8 mouse cellular contexts compared by ENCODE assay signal in the genomic region with DNA sequence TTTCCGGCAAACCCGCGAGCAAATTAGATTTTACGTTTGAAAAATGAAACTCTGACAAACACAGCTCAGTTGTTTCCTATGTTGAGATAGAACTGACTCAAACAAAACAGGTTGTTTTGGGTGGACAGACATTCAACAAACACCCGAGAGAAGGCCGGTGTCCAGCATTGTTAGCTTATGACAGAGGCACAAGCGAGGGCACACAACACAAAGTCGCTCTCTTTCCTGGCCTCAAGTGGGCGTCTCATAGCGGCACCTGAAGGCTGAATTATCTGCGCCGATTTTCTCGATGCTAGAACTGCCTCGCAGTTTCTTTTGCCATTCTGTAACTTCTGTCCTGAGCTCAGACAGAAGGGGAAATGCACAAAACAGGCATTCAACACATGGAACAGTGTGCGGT. TPM values are rescaled to one million over a fixed set of nuclear protein-coding genes. Genes with fewer than 3 reads are reported as not detected.
DNase-seq lines count a peak whose midpoint lies in the region; ATAC-seq and TF ChIP-seq lines count a peak whose summit lies in the region.

No protein-coding gene starts in this region.

- H3K4me3 ChIP-seq in forebrain, embryonic 16.5 days (replicated peaks; ENCODE audit: low read length), result peak overlapping the region; percentile 82
- peak overlapping the region; percentile 86 for H3K4me3 ChIP-seq in lung, postnatal 0 days (ENCODE audit: low read depth, low read length)

- peaks cover 9% of the 10 kb centered on the region; the same call in 1 of the 2 replicates for H3K27me3 ChIP-seq in forebrain, embryonic 16.5 days (replicated peaks; ENCODE audit: control insufficient read depth, insufficient read depth, low read length)
- H3K27me3 ChIP-seq in lung, postnatal 0 days (replicated peaks; ENCODE audit: insufficient read depth, low read length), result no peaks in the 10 kb centered on the region

- no peak overlapping the region for H3K27ac ChIP-seq in forebrain, embryonic 16.5 days (ENCODE audit: low read length)
- 0 out of 2 replicates have a peak overlapping the region, but pooled peaks have one; percentile 88 for H3K27ac ChIP-seq in lung, postnatal 0 days (ENCODE audit: low read length)

- WGBS in forebrain, embryonic 16.5 days, result under 1% methylated on average over 15 of the region's 15 CpGs
- 3% methylated on average over 15 of the region's 15 CpGs for WGBS in lung, postnatal 0 days

- no peaks in the 10 kb centered on the region for H3K36me3 ChIP-seq in forebrain, embryonic 16.5 days (ENCODE audit: control insufficient read depth, insufficient read depth)
- H3K36me3 ChIP-seq in lung, postnatal 0 days (ENCODE audit: insufficient read depth, low read length), result no peaks in the 10 kb centered on the region

- TF ChIP-seq EP300 in lung, postnatal 0 days (IDR thresholded peaks at IDR 0.05), result no peak

- peak; percentile 61 for TF ChIP-seq CTCF in lung, postnatal 0 days (IDR thresholded peaks at IDR 0.05)

- ATAC-seq in forebrain, embryonic 16.5 days, result 0 out of 2 replicates have a peak, but pooled peaks have one; percentile 18
- ATAC-seq in lung, postnatal 0 days, result no peak
- no peak for ATAC-seq in megakaryocyte-erythroid progenitor cell, adult 5-6 weeks (replicated peaks; ENCODE audit: low FRiP score, low TSS enrichment, poor library complexity, severe bottlenecking)

- peaks cover 15% of the 10 kb centered on the region for H3K4me1 ChIP-seq in forebrain, embryonic 16.5 days (replicated peaks; ENCODE audit: control insufficient read depth, insufficient read depth, low read length)
- H3K4me1 ChIP-seq in lung, postnatal 0 days (ENCODE audit: insufficient read depth, low read depth, low read length), result 0 out of 2 replicates have a peak, but pooled peaks cover 4% of the 10 kb centered on the region

- H3K9me3 ChIP-seq in forebrain, embryonic 16.5 days (ENCODE audit: control insufficient read depth, low read length), result no peaks in the 10 kb centered on the region
- H3K9me3 ChIP-seq in lung, postnatal 0 days (ENCODE audit: low read length), result no peaks in the 10 kb centered on the region

- peak overlapping the region; percentile 95 for H3K4me2 ChIP-seq in forebrain, embryonic 16.5 days (ENCODE audit: low read length)
- H3K4me2 ChIP-seq in lung, postnatal 0 days (replicated peaks; ENCODE audit: low read depth, low read length), result peak overlapping the region; percentile 82

- DNase-seq in adrenal gland, adult 2 months, result peak; percentile 35
- DNase-seq in adrenal gland, postnatal 4 days (ENCODE audit: low spot score in 2 of 2), result no peak
- DNase-seq in cerebellum, adult 11-12 months, result peak; percentile 63
- DNase-seq in kidney, adult 8-10 months, result peak; percentile 9 to 10
- peak; percentile 61 for DNase-seq in lung, postnatal 0 days (ENCODE audit: low spot score)
- no peak for DNase-seq in natural killer cell, adult 2 months (ENCODE audit: low spot score in 2 of 2)

- no peak overlapping the region for H3K9ac ChIP-seq in forebrain, embryonic 16.5 days (replicated peaks; ENCODE audit: low read depth, low read length)
- H3K9ac ChIP-seq in lung, postnatal 0 days (replicated peaks; ENCODE audit: low read depth), result 0 out of 2 replicates have a peak overlapping the region, but pooled peaks have one; percentile 72

RNA-seq across cellular contexts. Expression of a gene that starts 0.8 kb away (rescaled TPM):
- total RNA-seq in adrenal gland, adult 2 months (2021), result 1 to 10 TPM; 2.0 to 7.6 TPM
- 1.3 and 2.0 TPM in 2 replicates for polyA plus RNA-seq in adrenal gland, adult 2 months (2012; rRNA removed)
- 1 to 10 TPM; 7.7 to 9.1 TPM for total RNA-seq in adrenal gland, postnatal 4 days (2021)
- 3.8 and 5.2 TPM in 2 replicates for polyA plus RNA-seq in forebrain, embryonic 16.5 days (2015; fragmentation: Nextera tagmentation; extraction: Ambion mirVana)
- polyA plus RNA-seq in lung, postnatal 0 days (2015; fragmentation: Nextera tagmentation; extraction: Ambion mirVana), result 8.0 and 10.2 TPM in 2 replicates
- total RNA-seq in megakaryocyte-erythroid progenitor cell, adult 5-6 weeks (2014; fragmentation: Nextera tagmentation), result 0.31 TPM in 1 of 2 replicates, not detected in the other
- total RNA-seq in megakaryocyte-erythroid progenitor cell, adult 5-6 weeks (2017), result 0.14 and 0.23 TPM in 2 replicates

Comparison
In these comparisons a context has a peak if more than half of its experiments do, and no peak if none do; other contexts are left out.
1. DNase-seq: peak in adrenal gland, adult 2 months (single experiment), cerebellum, adult 11-12 months (single experiment), kidney, adult 8-10 months (2 of 2) and lung, postnatal 0 days (single experiment); none in adrenal gland, postnatal 4 days (0 of 2) and natural killer cell, adult 2 months (0 of 2).